Mouse (Mus musculus): Measurements from ENCODE around the gene Garem2.

Garem2 gene

DNA sequence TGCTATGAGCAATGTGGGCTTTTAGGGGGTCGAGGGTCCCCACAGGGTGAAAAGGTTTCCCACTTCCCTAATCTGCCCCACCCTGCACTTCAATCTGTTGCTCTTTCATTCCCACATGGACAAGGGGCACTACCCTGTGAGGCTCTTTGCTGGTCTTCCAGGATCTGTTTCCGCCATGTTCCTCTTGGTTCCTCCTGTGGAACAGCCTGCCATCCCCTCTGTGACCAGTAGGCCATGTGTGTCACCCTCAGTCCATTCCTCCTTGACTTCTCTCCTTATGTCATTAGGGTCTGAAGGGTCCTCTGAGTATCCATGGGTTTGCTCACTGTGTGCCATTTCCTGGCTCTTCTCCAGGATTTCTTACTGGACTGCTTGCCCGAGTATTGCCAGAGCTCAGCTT, 6.8 kb downstream of the Garem2 start:
- DNase-seq (ENCODE audit: low spot score): no peak

DNA sequence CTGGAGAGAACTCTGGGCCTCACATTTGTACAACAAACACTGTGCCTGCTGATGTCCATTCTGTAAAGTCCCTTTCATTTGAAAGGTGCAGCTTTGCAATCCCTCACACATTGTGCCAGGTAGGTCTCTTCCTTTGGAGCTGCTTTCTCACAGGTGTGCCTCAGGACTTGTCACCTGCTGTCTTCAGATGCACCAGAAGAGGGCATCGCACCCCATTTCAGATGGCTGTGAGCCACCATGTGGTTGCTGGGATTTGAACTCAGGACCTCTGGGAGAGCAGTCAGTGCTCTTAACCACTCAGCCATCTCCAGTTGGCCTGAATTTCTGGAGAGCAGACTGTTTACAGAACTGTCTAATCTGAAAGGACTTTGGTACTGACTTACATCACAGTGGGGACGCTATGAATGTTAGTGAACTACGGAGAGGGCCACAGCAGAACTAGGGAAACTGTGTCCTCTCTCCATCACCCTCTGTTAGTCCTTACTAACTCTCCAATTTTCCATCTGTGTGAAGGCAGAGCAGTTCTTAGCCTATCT, 7.6 kb downstream of the Garem2 start:
- DNase-seq (ENCODE audit: low spot score): no peak

DNA sequence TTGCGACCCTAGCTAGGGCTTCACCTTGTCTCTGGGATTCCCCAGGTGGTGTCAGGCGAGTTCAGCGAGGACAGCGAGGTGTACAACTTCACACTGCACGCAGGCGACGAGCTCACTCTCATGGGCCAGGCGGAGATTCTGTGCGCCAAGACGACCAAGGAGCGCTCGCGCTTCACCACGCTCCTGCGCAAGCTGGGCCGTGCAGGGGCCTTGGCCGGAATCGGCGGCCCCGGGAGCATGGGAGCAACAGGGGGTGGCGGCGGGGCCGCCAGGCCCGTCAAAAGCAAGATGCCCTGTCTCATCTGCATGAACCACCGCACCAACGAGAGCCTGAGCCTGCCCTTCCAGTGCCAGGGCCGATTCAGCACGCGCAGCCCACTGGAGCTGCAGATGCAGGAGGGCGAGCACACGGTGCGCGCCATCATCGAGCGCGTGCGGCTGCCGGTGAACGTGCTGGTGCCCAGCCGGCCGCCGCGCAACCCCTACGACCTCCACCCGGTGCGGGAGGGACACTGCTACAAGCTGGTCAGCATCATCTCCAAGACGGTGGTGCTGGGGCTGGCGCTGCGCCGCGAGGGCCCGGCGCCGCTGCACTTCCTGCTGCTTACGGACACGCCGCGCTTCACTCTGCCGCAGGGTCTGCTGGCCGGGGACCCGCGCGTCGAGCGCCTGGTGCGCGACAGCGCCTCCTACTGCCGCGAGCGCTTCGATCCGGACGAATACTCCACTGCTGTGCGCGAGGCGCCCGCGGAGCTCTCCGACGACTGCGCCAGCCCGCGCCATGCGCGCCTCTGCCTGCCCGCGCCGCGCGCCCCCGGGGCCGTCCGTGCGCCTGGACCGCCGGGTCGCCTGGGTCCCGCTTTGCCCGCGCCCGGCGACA, 9.2 kb downstream of the Garem2 start:
- no peak for DNase-seq (ENCODE audit: low spot score)

DNA sequence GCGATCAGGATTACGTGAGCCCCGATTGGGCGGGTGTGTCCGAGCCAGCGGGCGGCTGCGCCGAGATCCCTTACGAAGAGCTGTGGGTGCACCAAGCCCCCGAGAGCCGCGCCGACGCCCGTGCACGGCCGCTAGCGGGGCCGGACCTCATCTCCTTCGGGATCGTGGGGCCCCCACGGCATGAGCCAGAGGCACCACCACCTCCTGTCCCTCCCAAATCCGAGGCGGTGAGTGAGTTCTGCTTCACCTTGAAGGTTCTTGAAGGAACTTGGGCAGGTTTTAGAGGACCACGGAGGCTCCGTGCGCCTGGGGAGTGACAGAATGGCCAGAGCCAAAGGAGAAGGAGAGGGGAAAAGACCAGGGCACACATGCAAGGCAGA, 9.8 kb downstream of the Garem2 start:
- no peak for DNase-seq (ENCODE audit: low spot score)

DNA sequence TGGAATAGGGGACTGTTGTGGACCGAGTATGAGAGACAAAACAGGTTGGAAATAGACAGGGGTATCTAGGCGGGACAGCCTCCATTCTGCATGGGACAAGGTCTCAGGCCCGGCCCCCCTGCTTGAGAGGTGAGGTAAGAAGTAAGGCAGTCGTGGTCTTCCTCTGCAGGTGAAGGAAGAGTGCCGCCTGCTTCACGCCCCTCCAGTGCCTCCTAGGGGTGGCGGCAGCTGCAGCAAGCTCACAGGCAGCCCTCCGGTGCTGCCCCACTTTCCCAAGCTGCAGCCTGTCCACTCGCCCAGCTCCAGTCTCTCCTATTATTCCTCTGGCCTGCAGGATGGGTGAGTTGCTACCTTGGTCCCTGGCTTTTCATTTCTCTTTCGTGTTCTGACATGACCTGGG, 10.8 kb downstream of the Garem2 start:
- no peak for DNase-seq (ENCODE audit: low spot score)

DNA sequence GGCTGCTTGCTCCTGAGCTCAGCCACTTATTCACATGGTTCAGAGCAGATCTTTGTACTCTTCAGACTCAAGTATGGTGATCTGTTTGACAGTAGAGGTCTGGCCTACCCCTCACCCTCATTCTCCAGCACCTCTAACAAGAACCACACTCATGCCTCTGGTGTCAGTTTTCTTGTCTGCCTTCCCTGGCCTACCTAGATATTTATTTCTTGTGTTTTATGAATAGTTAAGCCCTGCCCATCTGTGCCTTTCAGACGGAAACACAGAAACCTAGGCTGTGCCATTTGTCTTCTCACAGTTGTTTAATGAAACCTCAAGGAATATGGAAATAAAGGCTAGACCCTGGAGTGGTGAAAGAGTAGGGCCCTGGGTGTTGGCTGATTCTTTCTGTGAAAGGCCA, 13.1 kb downstream of the Garem2 start:
- no peak for DNase-seq (ENCODE audit: low spot score)

DNA sequence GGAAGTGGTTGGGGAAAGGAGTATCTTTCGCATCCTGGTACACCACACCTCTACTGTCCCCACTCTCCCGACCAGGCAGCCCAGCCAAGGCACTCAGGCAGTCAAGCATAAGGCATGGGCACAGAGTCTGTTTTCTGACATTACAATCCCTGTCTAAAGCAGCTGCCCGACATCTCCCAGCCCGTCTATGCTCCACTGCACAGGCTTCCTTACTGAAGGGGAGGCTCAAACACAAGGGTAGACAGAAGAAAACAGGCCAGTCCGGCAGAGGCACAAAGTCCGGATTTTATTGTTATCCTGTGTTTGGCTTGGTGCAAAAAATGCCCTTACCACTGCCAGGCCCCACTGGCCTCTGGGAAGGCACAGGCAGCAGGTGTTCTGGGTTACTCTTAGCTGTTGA, 14.2 kb downstream of the Garem2 start:
- DNase-seq (ENCODE audit: low spot score): no peak

DNA sequence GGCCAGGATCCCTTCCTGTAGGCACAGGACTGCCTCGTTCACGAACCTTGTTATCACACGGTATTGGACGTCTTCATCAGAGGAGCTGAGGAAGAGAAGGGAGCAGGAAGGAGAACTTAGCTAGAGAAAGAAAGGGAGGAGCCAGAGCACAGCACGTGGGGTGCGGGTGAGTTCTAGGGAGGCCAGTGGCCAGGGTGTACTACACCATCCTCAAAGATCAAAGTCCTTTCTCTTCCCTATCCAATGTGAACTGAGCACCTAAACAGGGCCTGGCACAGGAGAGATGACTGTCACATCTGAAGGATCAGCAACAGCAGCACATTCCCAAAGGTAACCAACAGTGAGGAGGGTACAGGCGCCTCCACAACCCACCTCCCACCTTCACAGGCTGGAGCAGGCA, 15.1 kb downstream of the Garem2 start:
- DNase-seq (ENCODE audit: low spot score): no peak

DNA sequence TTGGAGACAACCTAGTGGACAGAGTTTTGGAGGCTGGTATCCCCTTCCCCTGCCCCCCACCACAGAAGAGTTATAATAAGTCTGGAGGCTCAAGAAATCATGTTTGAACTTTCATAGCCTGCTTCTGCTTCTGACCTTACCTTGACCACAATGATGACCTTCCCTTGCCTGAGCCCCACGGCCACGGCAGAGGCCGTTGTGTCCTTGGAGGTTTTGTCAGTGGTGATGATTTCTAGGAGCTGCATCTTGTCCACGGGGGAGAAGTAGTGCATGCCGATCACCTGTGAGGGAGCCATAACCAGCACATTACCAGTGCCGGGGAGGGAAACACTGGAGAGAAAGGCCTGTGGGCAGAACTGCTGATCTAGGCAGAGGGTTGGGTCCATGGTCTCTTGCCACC, 17.5 kb downstream of the Garem2 start:
- DNase-seq (ENCODE audit: low spot score): no peak

DNA sequence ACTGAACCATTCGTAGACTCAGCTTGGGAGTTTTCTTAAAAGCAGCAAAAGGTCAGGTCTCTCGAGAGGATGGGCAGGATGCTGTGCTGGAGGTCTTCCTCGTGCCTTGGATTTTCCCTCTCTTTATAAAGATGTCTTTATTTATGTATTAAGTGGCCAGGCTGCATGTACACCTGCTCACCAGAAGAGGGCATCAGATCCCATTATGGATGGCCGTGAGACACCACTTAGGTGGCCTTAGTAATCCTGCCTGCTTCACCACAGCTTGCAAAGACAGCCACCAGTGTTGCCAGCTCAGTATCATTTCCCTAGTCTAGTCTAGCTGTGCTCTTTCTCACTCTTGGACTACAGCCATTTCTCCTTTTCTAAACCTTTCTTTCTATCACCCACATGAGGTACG, 20.6 kb downstream of the Garem2 start:
- no peak for DNase-seq (ENCODE audit: low spot score)

DNA sequence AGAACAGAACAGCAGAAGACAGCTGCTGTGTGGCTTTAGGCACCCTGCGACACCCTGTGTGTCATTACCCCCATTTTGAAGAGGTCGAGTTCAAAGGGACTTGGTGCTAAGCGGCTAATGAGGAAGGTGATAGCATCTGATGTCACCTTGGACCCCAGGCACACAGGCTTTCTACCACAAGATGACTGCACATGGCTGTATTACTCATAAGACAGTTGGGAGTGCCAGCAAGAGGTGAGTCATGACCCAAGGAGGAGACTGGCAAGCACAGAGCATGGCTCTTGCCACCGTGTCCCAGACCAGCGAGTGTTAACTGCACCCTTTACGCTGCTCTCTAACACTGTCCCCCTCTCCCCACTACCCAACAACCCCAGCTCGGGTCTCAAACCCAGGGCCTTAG, 21.8 kb downstream of the Garem2 start:
- DNase-seq (ENCODE audit: low spot score): no peak

DNA sequence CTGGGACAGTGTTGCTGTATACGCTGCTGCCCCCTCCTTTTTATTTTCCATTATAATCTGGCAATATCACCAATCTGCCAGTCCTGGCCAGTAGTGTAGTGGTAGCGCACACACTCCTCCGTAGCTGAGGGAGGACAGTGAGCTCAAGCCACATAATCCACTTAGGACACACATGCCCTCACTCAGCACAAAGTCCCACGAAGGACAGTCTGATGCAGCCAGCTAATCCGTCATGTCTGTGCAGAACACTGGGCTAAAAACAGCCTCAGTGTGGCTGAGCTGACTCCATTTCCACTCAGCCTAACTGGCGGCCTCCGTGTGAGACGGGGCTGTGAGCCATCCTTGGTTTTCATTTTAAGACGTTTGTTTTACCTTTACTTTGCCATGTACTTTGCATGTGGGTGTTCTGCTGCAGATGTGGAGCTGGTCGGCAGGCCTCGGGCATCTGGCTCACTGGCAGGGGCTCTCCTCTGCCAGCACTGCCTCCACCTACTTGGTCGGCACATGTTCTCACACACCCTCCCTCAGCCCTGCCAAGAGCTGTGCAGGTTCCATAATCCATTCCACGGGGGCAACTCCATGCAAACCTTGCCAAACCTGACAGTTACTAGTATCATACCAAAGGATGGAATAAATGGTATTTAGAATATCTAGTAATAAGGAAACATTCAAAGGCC, 23.1 kb downstream of the Garem2 start:
- DNase-seq (ENCODE audit: low spot score): no peak

DNA sequence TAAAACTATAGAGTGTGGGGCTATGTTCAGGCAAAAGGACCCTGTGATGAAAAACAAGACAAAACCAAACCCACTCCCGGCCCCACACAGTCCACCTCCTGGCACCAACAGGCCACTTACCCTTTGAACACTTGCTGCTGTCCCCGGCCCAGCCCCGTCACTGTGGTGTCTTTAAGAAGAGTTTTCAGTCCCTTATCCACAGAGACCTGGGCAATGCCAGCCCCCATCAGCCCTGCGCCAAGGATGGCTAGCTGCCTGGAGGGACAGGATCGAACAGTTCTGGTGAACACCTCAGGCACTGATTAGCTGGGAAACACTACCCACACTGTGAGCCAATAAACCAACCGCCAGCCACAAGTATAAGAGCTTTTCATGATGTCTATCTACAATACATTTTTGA, 23.7 kb downstream of the Garem2 start:
- no peak for DNase-seq (ENCODE audit: low spot score)

DNA sequence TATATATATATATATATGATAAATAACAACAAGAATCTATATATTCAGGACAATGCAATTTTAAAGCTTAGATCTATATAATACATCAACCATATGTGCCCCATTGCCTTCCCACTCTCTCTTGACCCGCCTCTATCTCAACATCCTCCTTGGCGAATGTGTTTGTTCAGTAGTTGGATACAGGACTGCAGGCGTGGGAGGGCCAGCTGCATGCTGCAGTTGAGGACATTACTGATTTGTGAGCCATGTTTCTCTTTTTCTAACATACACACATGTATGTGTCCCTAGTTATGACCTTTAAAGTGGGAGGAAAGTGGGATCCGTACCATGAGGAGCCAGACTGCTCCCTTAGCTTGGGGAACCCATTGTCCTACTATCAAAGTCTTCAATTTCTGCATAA, 26.3 kb downstream of the Garem2 start:
- DNase-seq (ENCODE audit: low spot score): no peak

DNA sequence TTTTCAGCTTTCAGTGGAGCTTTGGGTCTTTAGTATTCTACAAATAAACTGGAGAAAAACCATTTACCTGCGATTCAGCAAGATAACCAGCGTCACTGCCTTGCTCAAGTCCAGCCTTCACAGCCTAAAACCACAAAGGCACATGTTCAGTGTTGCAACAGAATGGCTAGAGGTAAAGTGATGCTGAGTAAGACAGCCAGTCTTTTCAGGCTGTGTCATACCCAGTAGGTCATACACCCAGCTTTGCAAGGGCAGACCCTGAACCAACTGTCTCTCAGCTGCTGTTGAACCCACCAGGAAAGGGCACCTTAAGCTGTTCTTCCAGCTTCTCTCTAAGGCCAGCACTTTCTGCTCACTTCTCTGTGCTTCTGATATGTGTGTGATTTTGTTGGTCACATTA, 27.2 kb downstream of the Garem2 start:
- DNase-seq (ENCODE audit: low spot score): no peak

DNA sequence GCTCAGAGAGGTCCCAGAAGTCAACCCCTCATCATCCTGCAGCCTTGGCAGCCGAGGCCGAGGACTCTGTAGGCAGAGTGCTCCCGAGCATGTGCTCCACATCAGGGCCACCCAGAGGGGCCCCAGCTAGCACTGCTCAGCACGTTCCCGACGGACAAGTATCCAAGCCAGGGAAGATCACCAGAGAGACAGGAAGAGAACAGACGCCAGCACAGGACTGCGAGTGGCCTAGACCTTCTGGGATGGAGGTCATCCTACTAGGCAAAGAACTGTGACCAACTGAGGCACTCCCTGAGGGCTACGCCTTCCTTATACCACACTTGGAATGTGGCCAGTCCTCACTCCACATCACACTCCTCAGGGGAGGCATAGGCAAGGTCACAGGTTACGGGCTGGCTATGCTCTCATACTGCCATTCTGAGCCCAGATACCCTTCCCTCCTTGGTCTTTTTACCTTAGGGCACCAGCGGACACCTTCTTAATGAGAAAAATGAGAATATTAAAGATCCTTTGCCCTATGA, 30.8 kb downstream of the Garem2 start:
- DNase-seq (ENCODE audit: low spot score): no peak

DNA sequence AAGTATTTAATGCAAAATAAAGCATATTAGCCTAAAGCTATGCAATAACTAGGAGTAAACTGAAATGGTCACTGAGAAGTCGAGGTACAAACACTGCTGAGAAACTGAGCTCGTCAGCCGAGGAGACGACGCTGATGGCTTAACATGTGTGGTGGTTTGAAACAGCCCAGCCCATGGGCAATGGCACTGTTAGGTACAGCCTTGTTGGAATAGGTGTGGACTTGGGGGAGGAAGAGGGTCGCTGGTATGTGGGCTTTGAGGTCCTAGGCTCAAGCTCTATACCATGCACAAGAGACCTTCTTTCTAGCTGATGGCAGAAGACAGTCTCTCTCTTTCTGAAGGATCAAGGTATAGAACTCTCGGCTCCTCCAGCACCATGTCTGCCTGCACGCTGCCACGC, 32.3 kb downstream of the Garem2 start:
- no peak for DNase-seq (ENCODE audit: low spot score)

DNA sequence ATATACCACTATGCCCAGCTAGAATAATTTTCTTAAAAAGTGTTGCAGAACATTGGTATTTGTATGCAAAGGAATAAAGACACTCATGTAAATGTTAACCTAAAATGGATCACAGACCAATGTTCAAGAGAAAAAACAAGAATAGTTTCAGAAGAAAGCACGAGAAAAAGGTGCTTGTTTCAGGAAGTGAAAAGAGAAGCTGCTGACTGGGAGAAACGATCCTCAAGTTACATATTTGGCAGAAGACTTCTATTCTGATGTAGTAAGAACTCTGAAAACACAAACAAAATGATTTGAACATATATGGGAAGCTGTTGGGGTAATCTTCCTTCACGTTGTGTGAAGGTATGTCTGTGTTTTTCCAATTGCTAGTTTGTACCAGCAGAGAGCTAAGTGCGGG, 33.2 kb downstream of the Garem2 start:
- no peak for DNase-seq (ENCODE audit: low spot score)

DNA sequence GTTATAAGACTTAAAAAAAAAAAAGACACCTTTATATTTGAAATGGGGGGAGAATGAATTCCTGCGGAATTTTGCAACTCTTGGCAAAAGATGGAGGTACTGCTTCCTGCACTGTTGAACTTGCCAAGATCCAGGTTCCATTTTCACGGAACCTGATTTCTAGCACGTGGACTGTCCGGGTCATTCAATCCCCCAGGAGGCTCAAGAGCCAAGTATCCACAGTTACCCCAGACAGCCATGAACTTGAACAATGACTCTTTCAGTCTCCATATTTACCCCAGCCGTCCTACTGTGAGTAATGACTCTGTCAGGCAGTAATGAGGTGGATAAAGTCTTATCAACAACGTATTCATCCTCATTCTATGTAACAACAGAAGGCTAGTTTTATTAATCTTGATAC, 41.6 kb downstream of the Garem2 start:
- DNase-seq (ENCODE audit: low spot score): no peak

DNA sequence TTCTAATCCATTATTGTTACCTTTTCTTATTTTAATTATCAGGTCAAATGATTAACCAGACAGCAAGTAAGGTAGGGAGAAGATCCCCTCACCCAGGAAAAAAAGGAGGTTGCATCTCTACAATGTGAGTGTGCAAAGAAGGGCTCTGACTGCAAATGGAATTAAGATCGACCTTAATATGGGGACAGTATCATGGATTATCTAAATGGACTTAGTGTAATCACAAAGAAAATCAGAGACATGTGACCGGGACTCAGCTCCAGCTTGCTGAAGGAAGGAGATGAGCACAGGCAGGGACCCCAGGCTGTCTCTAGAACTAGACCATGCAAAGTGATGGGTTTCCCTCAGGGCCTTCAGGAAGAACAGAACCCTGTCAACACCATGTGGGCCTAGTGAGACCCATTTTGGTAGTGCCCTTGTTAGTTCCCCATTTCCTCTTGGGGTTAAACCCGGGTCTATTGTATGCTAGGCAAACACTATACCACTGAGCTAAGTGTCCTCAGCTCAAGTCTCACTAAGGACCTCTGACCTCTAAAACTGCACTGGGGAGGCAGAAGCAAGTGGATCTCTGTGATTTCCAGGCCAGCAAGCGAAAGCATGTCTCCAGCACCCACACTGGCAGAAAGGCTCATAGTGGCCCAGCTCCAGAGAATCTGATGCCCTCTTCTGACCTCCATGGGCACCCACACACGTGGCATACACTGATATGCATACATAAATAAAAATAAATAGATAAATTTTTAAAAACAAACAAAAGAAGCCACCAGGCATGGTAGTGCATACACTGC, 43.4 kb downstream of the Garem2 start:
- DNase-seq (ENCODE audit: low spot score): no peak

DNA sequence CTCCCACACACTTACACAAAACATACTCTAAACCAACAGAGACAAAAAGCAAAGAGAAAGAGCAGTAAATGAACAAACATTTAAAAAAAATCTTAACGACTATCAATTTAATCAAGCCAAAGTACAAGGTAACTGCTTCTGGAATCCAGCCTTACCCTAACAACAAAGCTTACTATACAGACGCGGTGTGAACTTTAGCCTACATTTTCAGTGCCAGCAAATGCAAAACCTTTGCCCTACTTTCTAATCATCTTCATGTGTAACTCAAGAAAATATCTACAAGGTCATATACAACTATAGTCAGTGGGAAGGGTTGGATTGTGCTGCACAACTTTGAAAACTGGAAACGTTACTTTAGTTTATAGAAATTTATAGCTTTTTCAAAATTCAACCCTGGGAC, 47.0 kb downstream of the Garem2 start:
- DNase-seq (ENCODE audit: low spot score): no peak

DNA sequence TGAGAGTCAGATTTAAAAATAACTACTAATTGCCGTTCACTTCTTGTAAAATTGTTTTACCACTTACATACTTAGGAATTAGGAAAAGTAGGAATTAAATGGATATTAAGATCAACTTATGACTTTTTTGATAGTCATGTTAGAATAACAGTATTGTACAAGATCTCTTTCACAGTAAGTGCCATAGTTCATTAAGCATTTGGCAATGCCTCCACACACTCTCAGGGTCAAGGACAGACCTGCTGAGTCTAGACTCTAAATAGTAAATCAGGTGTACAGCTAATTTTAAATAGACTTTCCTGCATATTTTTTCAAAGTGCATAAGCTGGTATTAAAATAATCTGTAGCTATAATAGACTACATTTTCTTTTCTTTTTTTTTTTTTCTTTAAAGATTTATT, 47.5 kb downstream of the Garem2 start:
- no peak for DNase-seq (ENCODE audit: low spot score)

DNA sequence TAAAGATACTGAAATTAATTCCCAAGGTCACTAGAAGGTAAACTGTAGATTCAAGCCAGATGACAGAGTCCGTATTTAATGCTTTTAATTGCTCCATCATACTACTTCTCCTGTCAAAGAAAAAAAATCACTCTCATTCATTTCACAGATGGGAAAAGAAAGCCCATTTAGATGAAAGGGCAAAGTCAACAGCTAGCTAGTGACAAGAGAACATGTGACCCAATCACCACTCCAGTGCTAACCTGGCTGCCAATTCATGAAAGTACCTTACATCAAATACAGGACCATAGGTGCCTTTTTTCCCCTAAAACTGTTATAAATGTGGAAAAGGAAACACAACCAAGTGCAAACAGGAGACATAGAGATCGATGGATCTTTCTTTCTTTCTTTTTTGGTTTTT, 48.3 kb downstream of the Garem2 start:
- DNase-seq (ENCODE audit: low spot score): no peak

Measured in left cerebral cortex, adult 11 months (tissue).